Mouse (Mus musculus): ENCODE results near the gene Astn2. TPM values are rescaled to one million over a fixed set of nuclear protein-coding genes. Genes with fewer than 3 reads are reported as not detected.

Astn2 gene
- total and polyA plus RNA-seq, 3 experiments: not detected

GRCm38 (mm10) chr4:65699743-65700361, 704.6 kb downstream of the Astn2 start:
- TF ChIP-seq SIN3A (IDR thresholded peaks at IDR 0.05; ENCODE audit: low read length): no peak
- Histone ChIP-seq H3K79me2 (ENCODE audit: control insufficient read depth, insufficient read depth, low read length, poor library complexity) (no peaks in the 10 kb centered on the region), H3K4me3 (ENCODE audit: control insufficient read depth in 1 of 2, insufficient read depth in 1 of 2, low read depth in 2 of 2, low read length in 2 of 2) (no peak overlapping the region), H3K27me3 (ENCODE audit: control insufficient read depth in 1 of 2, insufficient read depth in 2 of 2, low read length in 2 of 2) (no peaks in the 10 kb centered on the region), H3K4me1 (ENCODE audit: control insufficient read depth in 1 of 2, insufficient read depth in 2 of 2, low read length in 2 of 2) (no peaks in the 10 kb centered on the region), H3K27ac (ENCODE audit: control insufficient read depth, low read depth, low read length) (no peak overlapping the region), H3K36me3 (ENCODE audit: control insufficient read depth in 1 of 2, insufficient read depth in 2 of 2, low read length in 2 of 2) (no peaks in the 10 kb centered on the region), H3K9ac (ENCODE audit: control insufficient read depth, low read depth, low read length, poor library complexity, severe bottlenecking) (no peak overlapping the region), H3K9me3 (replicated peaks; ENCODE audit: insufficient read depth, low read length) (no peaks in the 10 kb centered on the region)
- no peak for DNase-seq (ENCODE audit: low read depth, low spot score)

- no peak for DNase-seq (ENCODE audit: low read depth, low spot score)
- Histone ChIP-seq H3K4me1 (ENCODE audit: control insufficient read depth in 1 of 2, insufficient read depth in 2 of 2, low read length in 2 of 2) (no peaks in the 10 kb centered on the region), H3K27ac (ENCODE audit: control insufficient read depth, low read depth, low read length) (no peak overlapping the region), H3K4me3 (ENCODE audit: control insufficient read depth in 1 of 2, insufficient read depth in 1 of 2, low read depth in 2 of 2, low read length in 2 of 2) (no peak overlapping the region), H3K79me2 (ENCODE audit: control insufficient read depth, insufficient read depth, low read length, poor library complexity) (no peaks in the 10 kb centered on the region), H3K27me3 (ENCODE audit: control insufficient read depth in 1 of 2, insufficient read depth in 2 of 2, low read length in 2 of 2) (no peaks in the 10 kb centered on the region), H3K9ac (ENCODE audit: control insufficient read depth, low read depth, low read length, poor library complexity, severe bottlenecking) (no peak overlapping the region), H3K9me3 (replicated peaks; ENCODE audit: insufficient read depth, low read length) (no peaks in the 10 kb centered on the region), H3K36me3 (ENCODE audit: control insufficient read depth in 1 of 2, insufficient read depth in 2 of 2, low read length in 2 of 2) (no peaks in the 10 kb centered on the region)
- TF ChIP-seq RAD21 (IDR thresholded peaks at IDR 0.05; ENCODE audit: low read depth, low read length) (no peak), BHLHE40 (IDR thresholded peaks at IDR 0.05; ENCODE audit: borderline replicate concordance, low read depth, low read length) (no peak), UBTF (IDR thresholded peaks at IDR 0.05; ENCODE audit: borderline replicate concordance, insufficient read depth, low read depth, low read length) (no peak), ZC3H11A (IDR thresholded peaks at IDR 0.05; ENCODE audit: low read depth, low read length) (no peak), MAX (IDR thresholded peaks at IDR 0.05; ENCODE audit: low read length) (no peak), HCFC1 (IDR thresholded peaks at IDR 0.05; ENCODE audit: low read depth, low read length) (no peak), TBP (IDR thresholded peaks at IDR 0.05; ENCODE audit: low read depth, low read length) (no peak)
Observed at GRCm38 (mm10) chr4:65695241-65695640, 709.2 kb downstream of the Astn2 start.

DNA sequence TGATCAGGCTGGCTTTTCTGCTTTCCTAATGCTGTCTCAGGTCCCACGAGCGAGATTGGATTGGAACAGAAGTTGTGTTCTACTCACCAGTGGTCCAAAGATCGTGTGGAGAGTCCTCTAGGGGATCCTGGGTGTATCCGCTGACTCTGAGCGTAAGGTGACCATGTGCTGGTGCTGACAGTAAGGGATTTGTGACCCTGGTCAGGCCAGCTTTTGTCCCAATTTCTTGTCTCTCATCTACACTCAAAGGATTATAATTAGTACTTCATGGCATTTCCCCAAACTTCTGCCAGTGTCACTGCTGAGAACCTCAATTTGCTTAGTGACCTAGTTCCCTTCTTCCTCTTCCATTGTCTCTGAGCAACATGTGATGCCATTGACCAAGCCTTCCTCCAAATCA, 710.4 kb downstream of the Astn2 start:
- H3K4me1 ChIP-seq (ENCODE audit: control insufficient read depth in 1 of 2, insufficient read depth in 2 of 2, low read length in 2 of 2): no peaks in the 10 kb centered on the region
- H3K36me3 ChIP-seq (ENCODE audit: control insufficient read depth in 1 of 2, insufficient read depth in 2 of 2, low read length in 2 of 2): no peaks in the 10 kb centered on the region
- no peak overlapping the region for H3K27ac ChIP-seq (ENCODE audit: control insufficient read depth, low read depth, low read length)
- H3K9ac ChIP-seq (ENCODE audit: control insufficient read depth, low read depth, low read length, poor library complexity, severe bottlenecking): no peak overlapping the region
- H3K27me3 ChIP-seq (ENCODE audit: control insufficient read depth in 1 of 2, insufficient read depth in 2 of 2, low read length in 2 of 2): no peaks in the 10 kb centered on the region
- TF ChIP-seq RAD21 (IDR thresholded peaks at IDR 0.05; ENCODE audit: low read depth, low read length) (no peak), HCFC1 (IDR thresholded peaks at IDR 0.05; ENCODE audit: low read depth, low read length) (no peak), ZC3H11A (IDR thresholded peaks at IDR 0.05; ENCODE audit: low read depth, low read length) (no peak), USF1 (IDR thresholded peaks at IDR 0.05; ENCODE audit: low read depth, low read length) (no peak), SMC3 (IDR thresholded peaks at IDR 0.05; ENCODE audit: low read depth, low read length) (no peak), EP300 (IDR thresholded peaks at IDR 0.05; ENCODE audit: low read depth in 1 of 2, low read length in 2 of 2) (no peak), KAT2A (conservative IDR thresholded peaks at IDR 0.05; ENCODE audit: low read depth, low read length) (no peak), RCOR1 (IDR thresholded peaks at IDR 0.05; ENCODE audit: low read depth, low read length) (no peak), E2F4 (IDR thresholded peaks at IDR 0.05; ENCODE audit: borderline replicate concordance, low read depth, low read length) (no peak), TCF12 (IDR thresholded peaks at IDR 0.05; ENCODE audit: low read depth, low read length) (no peak), MAZ (IDR thresholded peaks at IDR 0.05; ENCODE audit: low read depth, low read length) (no peak), USF2 (IDR thresholded peaks at IDR 0.05; ENCODE audit: borderline replicate concordance in 1 of 2, insufficient read depth in 1 of 2, low read depth in 1 of 2, low read length in 2 of 2) (no peak), MAFK (IDR thresholded peaks at IDR 0.05; ENCODE audit: borderline replicate concordance, low read depth, low read length) (no peak), BHLHE40 (IDR thresholded peaks at IDR 0.05; ENCODE audit: borderline replicate concordance, low read depth, low read length) (no peak)
- no peaks in the 10 kb centered on the region for H3K9me3 ChIP-seq (replicated peaks; ENCODE audit: insufficient read depth, low read length)
- H3K79me2 ChIP-seq (ENCODE audit: control insufficient read depth, insufficient read depth, low read length, poor library complexity): no peaks in the 10 kb centered on the region
- H3K4me3 ChIP-seq (ENCODE audit: control insufficient read depth in 1 of 2, insufficient read depth in 1 of 2, low read depth in 2 of 2, low read length in 2 of 2): no peak overlapping the region
- no peak for DNase-seq (ENCODE audit: low read depth, low spot score)

Data from MEL (cell line).